Mouse (Mus musculus): ENCODE data around the gene Izumo2.

GRCm38 (mm10) chr7:44708574-44708973 is at the start of gene Izumo2:
- TF ChIP-seq CHD1 (IDR thresholded peaks at IDR 0.05; ENCODE audit: low read depth, low read length) (no peak), PAX5 (IDR thresholded peaks at IDR 0.05; ENCODE audit: low read length) (no peak), GABPA (IDR thresholded peaks at IDR 0.05; ENCODE audit: insufficient replicate concordance, low read depth, low read length) (no peak), POLR2A (IDR thresholded peaks at IDR 0.05; ENCODE audit: low read depth, low read length) (no peak), CTCF (conservative IDR thresholded peaks at IDR 0.05 in 1 of 2, IDR thresholded peaks at IDR 0.05 in 1 of 2; ENCODE audit: low read depth in 2 of 2, low read length in 2 of 2) (no peak), TCF12 (IDR thresholded peaks at IDR 0.05; ENCODE audit: low read depth, low read length) (no peak)
